Mouse (Mus musculus): Measurements from ENCODE around the gene Slc35g3. TPM values are rescaled to one million over a fixed set of nuclear protein-coding genes. Genes with fewer than 3 reads are reported as not detected.

Gene Slc35g3
- polyA plus RNA-seq, 1 experiment from 2014 or later: 0.16 TPM

GRCm38 (mm10) chr11:69714636-69715329 is 47.0 kb downstream of the Slc35g3 start:
- H3K9ac ChIP-seq: no peak overlapping the region
- WGBS: 66% methylated on average over 18 of the region's 18 CpGs
- no peak overlapping the region for H3K4me3 ChIP-seq

DNA sequence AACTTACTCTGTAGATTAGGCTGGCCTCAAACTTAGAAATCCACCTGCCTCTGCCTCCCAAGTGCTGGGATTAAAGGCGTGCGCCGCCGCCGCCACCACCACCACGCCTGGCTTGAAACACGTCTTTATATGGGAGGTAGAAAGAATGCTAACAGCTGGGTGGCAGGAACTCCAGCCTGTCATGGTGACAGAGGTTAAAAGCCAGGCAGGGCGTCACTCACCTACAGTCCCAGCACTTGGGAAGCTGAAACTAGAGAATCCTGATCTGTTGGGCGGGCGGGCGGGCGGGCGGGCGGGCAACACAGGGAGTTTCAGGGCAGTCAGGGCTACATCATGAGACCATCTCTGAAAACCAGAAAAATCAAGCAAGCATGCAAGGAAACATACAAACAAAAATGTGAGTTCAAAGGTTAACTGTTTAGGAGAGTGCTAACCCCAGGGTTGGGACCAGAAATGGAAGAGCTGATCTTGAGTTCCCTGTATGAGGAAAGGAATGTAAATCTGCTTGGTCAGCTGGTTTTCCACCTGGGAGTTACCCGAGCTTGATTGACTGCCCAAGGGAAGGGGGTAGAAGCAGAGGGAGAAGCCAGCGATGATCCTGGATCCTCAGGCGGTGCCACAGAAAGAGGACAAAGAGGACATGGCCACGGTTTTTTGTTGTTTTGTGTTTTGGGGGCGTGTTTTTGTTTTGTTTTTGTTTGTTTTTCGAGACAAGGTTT is 48.7 kb downstream of the Slc35g3 start:
- no peak overlapping the region for H3K4me3 ChIP-seq
- H3K27ac ChIP-seq: no peak overlapping the region
- H3K4me2 ChIP-seq: no peak overlapping the region
- no peaks in the 10 kb centered on the region for H3K27me3 ChIP-seq
- H3K4me1 ChIP-seq (replicated peaks): peaks cover 6% of the 10 kb centered on the region
- ATAC-seq (replicated peaks; ENCODE audit: insufficient number of reproducible peaks, insufficient read depth, low FRiP score, low read depth): no peak
- H3K9me3 ChIP-seq (replicated peaks): no peaks in the 10 kb centered on the region
- no peak overlapping the region for H3K9ac ChIP-seq
- H3K36me3 ChIP-seq: no peaks in the 10 kb centered on the region
- 78% methylated on average over 20 of the region's 20 CpGs for WGBS

More at GRCm38 (mm10) chr11:69714636-69715329, 47.0 kb downstream of the Slc35g3 start:
- no peaks in the 10 kb centered on the region for H3K9me3 ChIP-seq (replicated peaks)
- H3K4me1 ChIP-seq (replicated peaks): peaks cover 6% of the 10 kb centered on the region
- H3K27me3 ChIP-seq: no peaks in the 10 kb centered on the region
- H3K36me3 ChIP-seq: no peaks in the 10 kb centered on the region
- ATAC-seq (replicated peaks; ENCODE audit: insufficient number of reproducible peaks, insufficient read depth, low FRiP score, low read depth): no peak
- H3K27ac ChIP-seq: no peak overlapping the region
- H3K4me2 ChIP-seq: no peak overlapping the region

DNA sequence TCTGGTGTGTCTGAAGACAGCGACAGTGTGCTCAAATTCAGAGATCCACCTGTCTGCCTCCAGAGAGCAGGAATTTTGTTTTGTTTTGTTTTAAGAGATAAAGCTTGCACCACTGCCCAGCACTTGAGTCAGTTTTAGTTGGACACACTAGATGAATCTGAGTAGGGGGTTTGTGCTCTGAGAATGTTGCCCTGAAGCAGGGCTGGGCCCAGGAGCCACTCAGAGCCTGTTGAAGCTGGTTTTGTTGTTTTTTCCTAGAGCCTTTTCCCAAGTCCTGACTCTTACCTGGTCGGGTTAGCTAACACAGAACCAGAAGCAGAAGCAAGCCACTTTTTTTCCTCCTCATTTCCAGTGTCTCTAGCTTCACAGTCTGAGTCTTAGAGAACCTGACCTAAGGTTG is 50.7 kb downstream of the Slc35g3 start:
- Histone ChIP-seq H3K9me3 (replicated peaks) (no peaks in the 10 kb centered on the region), H3K27ac (no peak overlapping the region), H3K27me3 (no peaks in the 10 kb centered on the region), H3K4me2 (no peak overlapping the region), H3K4me1 (replicated peaks) (peaks cover 8% of the 10 kb centered on the region), H3K36me3 (no peaks in the 10 kb centered on the region), H3K9ac (no peak overlapping the region), H3K4me3 (no peak overlapping the region)
- 65% methylated on average over 2 of the region's 2 CpGs for WGBS
- no peak for ATAC-seq (replicated peaks; ENCODE audit: insufficient number of reproducible peaks, insufficient read depth, low FRiP score, low read depth)

DNA sequence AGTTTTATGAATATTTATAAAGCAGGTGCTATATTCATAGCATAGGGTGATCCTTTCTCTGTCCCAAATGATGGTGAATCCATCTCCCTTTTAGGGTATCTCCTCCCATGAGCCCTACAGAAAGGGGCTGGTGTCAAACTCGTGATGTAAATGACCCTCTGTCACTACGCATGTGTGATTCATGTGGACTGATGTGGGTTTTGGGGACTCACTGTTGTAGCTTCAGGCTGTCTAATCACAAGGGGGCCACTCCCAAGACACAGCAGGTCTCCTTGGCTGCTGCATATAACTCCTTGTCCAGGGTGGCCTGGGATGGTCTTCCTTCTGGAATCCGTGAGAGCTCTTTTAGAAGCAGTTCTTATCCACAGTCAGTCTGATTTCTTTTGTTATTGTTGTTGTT is 51.3 kb downstream of the Slc35g3 start:
- Histone ChIP-seq H3K9ac (no peak overlapping the region), H3K4me1 (replicated peaks) (peaks cover 4% of the 10 kb centered on the region; the same call in 1 of the 2 replicates), H3K4me3 (no peak overlapping the region), H3K4me2 (no peak overlapping the region), H3K9me3 (replicated peaks) (no peaks in the 10 kb centered on the region), H3K36me3 (no peaks in the 10 kb centered on the region), H3K27me3 (no peaks in the 10 kb centered on the region), H3K27ac (no peak overlapping the region)
- no peak for ATAC-seq (replicated peaks; ENCODE audit: insufficient number of reproducible peaks, insufficient read depth, low FRiP score, low read depth)
- WGBS: 87% methylated on average over 3 of the region's 3 CpGs

Other genes with a start within 250 kb of the Slc35g3 start
- gene Dnah2, start 212.9 kb downstream of the Slc35g3 start, polyA plus RNA-seq (2015; fragmentation: Nextera tagmentation; extraction: Ambion mirVana): 0.21 and 0.42 TPM in 2 replicates
- gene Efnb3, start 201.8 kb downstream of the Slc35g3 start, polyA plus RNA-seq (2015; fragmentation: Nextera tagmentation; extraction: Ambion mirVana): 53.8 and 59.7 TPM in 2 replicates
- gene Wrap53, start 181.7 kb downstream of the Slc35g3 start, polyA plus RNA-seq (2015; fragmentation: Nextera tagmentation; extraction: Ambion mirVana): 13.3 and 17.0 TPM in 2 replicates
- 59.4 and 88.1 TPM in 2 replicates for gene Trp53, start 181.6 kb downstream of the Slc35g3 start, polyA plus RNA-seq (2015; fragmentation: Nextera tagmentation; extraction: Ambion mirVana)
- 24.2 and 24.5 TPM in 2 replicates for gene Atp1b2, start 156.0 kb downstream of the Slc35g3 start, polyA plus RNA-seq (2015; fragmentation: Nextera tagmentation; extraction: Ambion mirVana)
- gene Shbg, start 144.1 kb downstream of the Slc35g3 start, polyA plus RNA-seq (2015; fragmentation: Nextera tagmentation; extraction: Ambion mirVana): 0.29 TPM in 1 of 2 replicates, not detected in the other
- gene Sat2, start 139.9 kb downstream of the Slc35g3 start, polyA plus RNA-seq (2015; fragmentation: Nextera tagmentation; extraction: Ambion mirVana): 14.3 and 16.7 TPM in 2 replicates
- 22.9 and 28.5 TPM in 2 replicates for gene Fxr2, start 129.0 kb downstream of the Slc35g3 start, polyA plus RNA-seq (2015; fragmentation: Nextera tagmentation; extraction: Ambion mirVana)
- 0.22 TPM in 1 of 2 replicates, not detected in the other for gene Sox15, start 106.7 kb downstream of the Slc35g3 start, polyA plus RNA-seq (2015; fragmentation: Nextera tagmentation; extraction: Ambion mirVana)
- 38.8 and 48.1 TPM in 2 replicates for gene Mpdu1, start 99.3 kb downstream of the Slc35g3 start, polyA plus RNA-seq (2015; fragmentation: Nextera tagmentation; extraction: Ambion mirVana)
- 8.7 and 18.6 TPM in 2 replicates for gene Cd68, start 95.8 kb downstream of the Slc35g3 start, polyA plus RNA-seq (2015; fragmentation: Nextera tagmentation; extraction: Ambion mirVana)
- 310 and 340 TPM in 2 replicates for gene Eif4a1, start 89.5 kb downstream of the Slc35g3 start, polyA plus RNA-seq (2015; fragmentation: Nextera tagmentation; extraction: Ambion mirVana)
- 47.1 and 54.8 TPM in 2 replicates for gene Senp3, start 79.9 kb downstream of the Slc35g3 start, polyA plus RNA-seq (2015; fragmentation: Nextera tagmentation; extraction: Ambion mirVana)
- gene Tnfsf13, start 76.2 kb downstream of the Slc35g3 start, polyA plus RNA-seq (2015; fragmentation: Nextera tagmentation; extraction: Ambion mirVana): 0.54 and 0.99 TPM in 2 replicates
- gene Tnfsf12, start 66.1 kb downstream of the Slc35g3 start, polyA plus RNA-seq (2015; fragmentation: Nextera tagmentation; extraction: Ambion mirVana): 7.3 and 8.9 TPM in 2 replicates
- gene Tnfsfm13, start 65.9 kb downstream of the Slc35g3 start, polyA plus RNA-seq (2015; fragmentation: Nextera tagmentation; extraction: Ambion mirVana): 2.9 and 4.2 TPM in 2 replicates
- gene Polr2a, start 3.3 kb downstream of the Slc35g3 start, polyA plus RNA-seq (2015; fragmentation: Nextera tagmentation; extraction: Ambion mirVana): 10.9 and 18.3 TPM in 2 replicates
- 3.1 and 3.8 TPM in 2 replicates for gene Zbtb4, start 3.9 kb upstream of the Slc35g3 start, polyA plus RNA-seq (2015; fragmentation: Nextera tagmentation; extraction: Ambion mirVana)
- 5.4 and 7.5 TPM in 2 replicates for gene Chrnb1, start 34.0 kb upstream of the Slc35g3 start, polyA plus RNA-seq (2015; fragmentation: Nextera tagmentation; extraction: Ambion mirVana)
- gene Fgf11, start 39.9 kb upstream of the Slc35g3 start, polyA plus RNA-seq (2015; fragmentation: Nextera tagmentation; extraction: Ambion mirVana): 1.8 and 2.9 TPM in 2 replicates
- gene Tmem102, start 43.7 kb upstream of the Slc35g3 start, polyA plus RNA-seq (2015; fragmentation: Nextera tagmentation; extraction: Ambion mirVana): 1.1 and 2.6 TPM in 2 replicates
- not detected in 2 replicates for gene Gm39566, start 53.3 kb upstream of the Slc35g3 start, polyA plus RNA-seq (2015; fragmentation: Nextera tagmentation; extraction: Ambion mirVana)
- gene Spem2, start 56.5 kb upstream of the Slc35g3 start, polyA plus RNA-seq (2015; fragmentation: Nextera tagmentation; extraction: Ambion mirVana): not detected in 2 replicates
- not detected in 2 replicates for gene Spem1, start 60.2 kb upstream of the Slc35g3 start, polyA plus RNA-seq (2015; fragmentation: Nextera tagmentation; extraction: Ambion mirVana)
- 1.6 and 2.2 TPM in 2 replicates for gene Nlgn2, start 75.8 kb upstream of the Slc35g3 start, polyA plus RNA-seq (2015; fragmentation: Nextera tagmentation; extraction: Ambion mirVana)
- 291 and 359 TPM in 2 replicates for gene Tmem256, start 76.5 kb upstream of the Slc35g3 start, polyA plus RNA-seq (2015; fragmentation: Nextera tagmentation; extraction: Ambion mirVana)
- gene Plscr3, start 84.4 kb upstream of the Slc35g3 start, polyA plus RNA-seq (2015; fragmentation: Nextera tagmentation; extraction: Ambion mirVana): 68.5 and 81.4 TPM in 2 replicates
- gene Tnk1, start 96.8 kb upstream of the Slc35g3 start, polyA plus RNA-seq (2015; fragmentation: Nextera tagmentation; extraction: Ambion mirVana): 0.31 and 0.80 TPM in 2 replicates
- not detected in 2 replicates for gene Tmem95, start 116.0 kb upstream of the Slc35g3 start, polyA plus RNA-seq (2015; fragmentation: Nextera tagmentation; extraction: Ambion mirVana)
- 3.3 and 5.7 TPM in 2 replicates for gene Kctd11, start 119.4 kb upstream of the Slc35g3 start, polyA plus RNA-seq (2015; fragmentation: Nextera tagmentation; extraction: Ambion mirVana)
- gene Acap1, start 133.6 kb upstream of the Slc35g3 start, polyA plus RNA-seq (2015; fragmentation: Nextera tagmentation; extraction: Ambion mirVana): 4.5 and 14.8 TPM in 2 replicates
- gene 2810408A11Rik, start 139.0 kb upstream of the Slc35g3 start, polyA plus RNA-seq (2015; fragmentation: Nextera tagmentation; extraction: Ambion mirVana): 3.7 and 5.8 TPM in 2 replicates
- 5.2 and 7.0 TPM in 2 replicates for gene Neurl4, start 139.1 kb upstream of the Slc35g3 start, polyA plus RNA-seq (2015; fragmentation: Nextera tagmentation; extraction: Ambion mirVana)
- gene Gps2, start 151.9 kb upstream of the Slc35g3 start, polyA plus RNA-seq (2015; fragmentation: Nextera tagmentation; extraction: Ambion mirVana): 44.8 and 54.9 TPM in 2 replicates
- 975 and 1,130 TPM in 2 replicates for gene Eif5a, start 160.0 kb upstream of the Slc35g3 start, polyA plus RNA-seq (2015; fragmentation: Nextera tagmentation; extraction: Ambion mirVana)
- gene Ybx2, start 173.8 kb upstream of the Slc35g3 start, polyA plus RNA-seq (2015; fragmentation: Nextera tagmentation; extraction: Ambion mirVana): 5.5 and 5.7 TPM in 2 replicates
- gene Slc2a4, start 186.2 kb upstream of the Slc35g3 start, polyA plus RNA-seq (2015; fragmentation: Nextera tagmentation; extraction: Ambion mirVana): 42.0 and 42.6 TPM in 2 replicates
- gene Cldn7, start 202.8 kb upstream of the Slc35g3 start, polyA plus RNA-seq (2015; fragmentation: Nextera tagmentation; extraction: Ambion mirVana): 3.8 and 13.9 TPM in 2 replicates
- gene Ctdnep1, start 219.2 kb upstream of the Slc35g3 start, polyA plus RNA-seq (2015; fragmentation: Nextera tagmentation; extraction: Ambion mirVana): 19.9 and 21.6 TPM in 2 replicates
- 97.8 and 99.6 TPM in 2 replicates for gene Elp5, start 220.5 kb upstream of the Slc35g3 start, polyA plus RNA-seq (2015; fragmentation: Nextera tagmentation; extraction: Ambion mirVana)
- gene Gabarap, start 229.2 kb upstream of the Slc35g3 start, polyA plus RNA-seq (2015; fragmentation: Nextera tagmentation; extraction: Ambion mirVana): 402 and 455 TPM in 2 replicates
- gene Phf23, start 233.8 kb upstream of the Slc35g3 start, polyA plus RNA-seq (2015; fragmentation: Nextera tagmentation; extraction: Ambion mirVana): 38.4 and 42.4 TPM in 2 replicates
- 17.4 and 24.8 TPM in 2 replicates for gene Dvl2, start 238.6 kb upstream of the Slc35g3 start, polyA plus RNA-seq (2015; fragmentation: Nextera tagmentation; extraction: Ambion mirVana)

Measured in heart, embryonic 15.5 days (tissue).